In the genomic region with DNA sequence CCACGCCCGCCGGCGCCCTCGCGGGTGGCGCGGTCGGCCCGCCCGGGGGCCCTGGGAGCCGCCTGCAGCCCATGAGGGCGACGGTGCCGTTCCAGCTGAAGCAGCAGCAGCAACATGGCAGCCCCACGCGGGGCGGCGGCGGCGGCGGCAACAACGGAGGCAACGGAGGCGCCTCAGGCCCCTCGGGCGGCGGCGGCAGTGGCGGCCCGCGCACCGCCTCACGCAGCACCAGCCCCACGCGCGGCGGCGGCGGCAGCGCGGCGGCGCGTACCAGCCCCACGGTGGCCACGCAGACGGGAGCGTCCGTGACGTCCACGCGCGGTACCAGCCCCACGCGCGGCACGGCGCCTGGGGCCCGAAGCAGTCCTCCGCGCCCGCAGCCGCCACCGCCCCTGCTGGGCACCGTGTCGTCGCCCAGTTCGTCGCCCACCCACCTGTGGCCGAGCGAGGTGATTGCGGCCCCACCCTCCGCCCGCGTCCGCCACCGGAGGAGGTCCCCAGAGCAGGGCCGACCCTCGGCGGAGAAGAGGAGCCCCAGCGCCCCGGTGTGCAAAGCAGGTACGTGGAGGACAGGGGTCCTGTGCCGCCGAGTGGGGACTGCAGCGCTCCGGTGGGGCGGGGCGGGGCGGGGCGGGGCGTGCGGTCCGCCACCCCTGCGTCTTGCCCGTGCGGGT, we compare ENCODE assay signal across 7 mouse cellular contexts. TPM values are rescaled to one million over a fixed set of nuclear protein-coding genes. Genes with fewer than 3 reads are reported as not detected.
DNase-seq lines count a peak whose midpoint lies in the region; ATAC-seq lines count a peak whose summit lies in the region.

No protein-coding gene starts in this region.

- intact Hi-C loops in left cerebral cortex, postnatal 10 days (cut with DNase I), result no loop called here

- no peaks in the 10 kb centered on the region for H3K36me3 ChIP-seq in hindbrain, embryonic 13.5 days

- peak overlapping the region; percentile 98 for H3K9ac ChIP-seq in hindbrain, embryonic 13.5 days

- peak overlapping the region; percentile 78 for H3K4me2 ChIP-seq in hindbrain, embryonic 13.5 days

- H3K27me3 ChIP-seq in hindbrain, embryonic 13.5 days, result no peaks in the 10 kb centered on the region

- peak overlapping the region; percentile 98 for H3K4me3 ChIP-seq in hindbrain, embryonic 13.5 days

- H3K9me3 ChIP-seq in hindbrain, embryonic 13.5 days, result no peaks in the 10 kb centered on the region

- H3K4me1 ChIP-seq in hindbrain, embryonic 13.5 days (replicated peaks), result peaks cover 34% of the 10 kb centered on the region

- ATAC-seq in hindbrain, embryonic 13.5 days (ENCODE audit: low FRiP score), result peak; percentile 64

- DNase-seq in adrenal gland, adult 18-20 months (ENCODE audit: low spot score in 2 of 2), result peak; percentile 52 to 55
- peak; percentile 70 to 79 for DNase-seq in cerebellum, postnatal 10 days
- peak; percentile 50 to 58 for DNase-seq in frontal cortex, postnatal 10 days (ENCODE audit: low spot score in 2 of 2)
- peak; percentile 46 to 77 for DNase-seq in left cerebral cortex, postnatal 10 days (ENCODE audit: extremely low spot score in 1 of 2, low spot score in 2 of 2)
- DNase-seq in mesoderm, embryonic 11.5 days (ENCODE audit: low read depth, low spot score), result peak; percentile 23
- DNase-seq in right cerebral cortex, postnatal 4 days, result peak; percentile 53

- peak overlapping the region; percentile 98 for H3K27ac ChIP-seq in hindbrain, embryonic 13.5 days

- 0% methylated on average over 56 of the region's 98 CpGs for whole genome bisulfite sequencing in hindbrain, embryonic 13.5 days

RNA-seq across cellular contexts. Expression of gene Fam117b, which starts 0.5 kb away (rescaled TPM):
- total RNA-seq in adrenal gland, adult 18-20 months (2021), result 10 to 100 TPM; 37.0 to 48.0 TPM
- polyA plus RNA-seq in hindbrain, embryonic 13.5 days (2015; fragmentation: Nextera tagmentation; extraction: Ambion mirVana), result 28.9 and 29.2 TPM in 2 replicates
- 10 to 100 TPM; 59.0 to 59.5 TPM for total RNA-seq in left cerebral cortex, postnatal 10 days (2021)

Comparison
In these comparisons a context has a peak if more than half of its experiments do, and no peak if none do; other contexts are left out.
1. Peak in every context shown above with its lines: DNase-seq, ATAC-seq, H3K4me3 ChIP-seq and H3K27ac ChIP-seq.
2. DNase-seq: peak in every context shown above with its lines; median percentile 74 in cerebellum, postnatal 10 days; 62 in left cerebral cortex, postnatal 10 days; 54 in frontal cortex, postnatal 10 days; 54 in adrenal gland, adult 18-20 months; 53 in right cerebral cortex, postnatal 4 days; 23 in mesoderm, embryonic 11.5 days.